Mouse (Mus musculus) adrenal gland (tissue): ENCODE data around the gene Rufy2.
"Not testable (repeated sequence)": the region's sequence is repeated elsewhere in the genome, so short reads cannot be mapped to it uniquely, and the experiment has no call there.

Experiments
- intact Hi-C: fragments of 180-260 bp; cut with DNase I; formaldehyde crosslinking; loops from one replicate; pipeline ENCODE4 v1.15.1; 2025

Rufy2 gene

DNA sequence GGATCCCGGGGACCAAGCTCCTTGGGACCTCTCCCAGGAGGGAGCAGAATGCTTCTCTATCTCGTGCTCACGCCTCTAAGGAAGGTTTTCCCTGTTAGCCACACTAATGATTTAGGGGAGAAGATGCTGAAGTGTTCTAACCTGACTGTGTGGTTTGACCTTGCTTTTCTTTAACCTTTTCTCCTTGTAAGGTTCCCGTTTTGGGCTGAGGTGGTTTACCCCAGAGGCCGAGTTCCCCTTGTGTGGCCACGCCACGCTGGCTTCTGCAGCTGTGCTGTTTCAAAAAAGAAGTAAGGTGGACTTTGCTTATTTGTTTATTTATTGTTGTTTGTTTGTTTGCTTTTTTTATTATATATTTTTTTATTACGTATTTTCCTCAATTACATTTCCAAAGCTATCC, 67.7 kb downstream of the Rufy2 start:
- intact Hi-C loops: loop anchor here (10.0 kb wide), 1 partner anchor 67 kb away; no protein-coding TSS in a partner anchor

GRCm38 (mm10) chr10:63049106-63049505, 69.1 kb downstream of the Rufy2 start:
- intact Hi-C loops: loop anchor here (10.0 kb wide), 1 partner anchor 66 kb away; no protein-coding TSS in a partner anchor

DNA sequence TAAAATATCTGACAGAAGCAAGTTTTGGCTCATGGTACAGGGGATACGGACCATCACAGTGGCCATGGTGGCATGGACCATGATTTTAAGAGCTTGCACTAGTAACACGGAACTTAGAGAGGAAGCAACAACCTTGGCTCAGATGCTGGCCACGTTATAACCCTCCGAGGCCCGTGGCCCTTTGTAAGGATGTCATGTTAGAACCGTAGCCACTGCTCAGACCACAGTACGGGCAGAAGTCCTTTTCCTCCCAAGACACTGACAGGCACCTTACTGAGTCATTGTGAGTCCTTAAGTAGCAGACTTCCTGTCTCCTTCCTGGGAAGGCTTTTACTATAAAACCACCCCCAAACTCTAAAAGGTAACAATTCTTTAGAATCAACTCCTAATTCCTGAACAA, 71.2 kb downstream of the Rufy2 start:
- intact Hi-C loops: no loop called here

DNA sequence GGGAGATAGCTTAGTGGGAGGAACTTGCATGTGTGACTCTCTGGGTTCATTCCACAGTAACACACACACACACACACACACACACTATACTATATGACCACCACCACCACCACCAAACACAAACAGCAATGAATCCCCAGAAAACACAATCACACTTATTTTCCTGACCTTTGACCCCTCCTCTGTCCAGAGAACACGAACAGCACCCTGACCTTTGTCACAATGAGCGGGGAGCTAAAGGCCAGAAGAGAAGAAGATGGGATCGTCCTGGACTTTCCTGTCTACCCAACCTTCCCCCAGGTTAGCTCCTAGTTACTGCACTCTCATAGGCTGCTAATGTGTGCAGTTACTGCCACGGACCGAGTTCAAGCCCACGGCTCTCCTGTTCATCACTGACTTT, 72.0 kb downstream of the Rufy2 start:
- intact Hi-C loops: no loop called here

DNA sequence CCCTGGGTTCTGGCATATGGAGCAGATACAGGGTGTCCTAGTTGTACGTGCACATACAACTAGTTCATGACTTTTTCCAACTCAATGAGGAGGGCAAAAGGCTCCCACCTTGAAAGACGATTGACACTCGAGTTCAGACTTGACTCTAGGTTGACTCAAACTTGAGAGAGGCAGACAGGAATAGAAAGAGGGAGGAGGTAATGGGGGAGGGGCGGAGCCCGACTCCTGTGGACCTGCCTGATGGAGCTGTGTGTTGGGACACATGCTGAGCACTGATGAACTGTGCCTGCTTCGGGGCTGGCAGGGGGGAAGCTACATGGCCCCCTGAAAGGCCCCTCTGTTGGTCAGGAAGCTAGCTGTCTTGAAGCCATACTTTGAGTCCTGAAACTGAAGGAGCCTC, 73.0 kb downstream of the Rufy2 start:
- intact Hi-C loops: no loop called here

DNA sequence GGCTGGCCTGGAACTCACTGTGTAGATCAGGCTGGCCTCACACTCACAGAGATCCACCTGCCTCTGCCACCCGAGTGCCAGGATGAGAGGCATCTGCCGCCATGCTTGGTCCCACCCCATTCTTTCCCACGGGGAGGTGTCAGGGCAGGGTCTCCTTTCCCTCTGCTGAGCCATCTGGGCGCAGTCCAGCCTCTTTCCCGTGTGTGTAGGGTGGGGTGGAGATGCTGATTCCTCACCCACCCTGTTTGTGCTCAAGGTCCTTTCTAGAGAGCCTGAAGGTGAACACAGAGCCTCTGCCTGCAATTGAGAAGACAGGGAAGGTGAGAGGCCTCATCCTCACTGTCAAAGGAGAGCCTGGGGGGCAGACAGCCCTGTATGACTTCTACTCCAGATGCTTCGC, 74.0 kb downstream of the Rufy2 start:
- intact Hi-C loops: not testable (repeated sequence)

GRCm38 (mm10) chr10:63054586-63054985, 74.6 kb downstream of the Rufy2 start:
- intact Hi-C loops: no loop called here

- intact Hi-C loops: no loop called here
These were observed 77.1 kb downstream of the Rufy2 start for GRCm38 (mm10) chr10:63056966-63057750.

DNA sequence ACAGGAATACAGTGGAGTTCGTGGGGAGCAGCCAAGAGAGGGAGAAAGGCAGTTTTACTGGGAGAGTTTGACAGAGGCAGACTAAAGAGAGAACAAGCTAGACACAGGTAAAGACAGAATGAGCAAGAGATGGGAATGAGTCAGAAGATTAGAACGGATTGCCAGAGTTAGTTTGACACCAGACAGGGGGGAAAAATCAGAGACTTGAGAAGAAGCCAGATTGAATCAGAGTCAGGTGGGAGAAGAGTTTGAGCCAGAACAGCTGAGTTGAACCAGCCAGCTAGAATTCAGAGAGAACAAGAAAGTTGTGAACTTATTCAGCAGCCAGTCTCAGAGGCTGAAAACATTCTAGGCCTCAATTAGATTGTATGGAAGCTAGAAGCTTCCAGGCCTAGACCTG, 79.8 kb downstream of the Rufy2 start, which contains the start of gene Pbld1:
Pbld1 (plus strand) TSS at position 301 of the 400 bp plus-strand sequence.
- intact Hi-C loops: loop anchor here (2.0 kb wide), 1 partner anchor 31 kb away; no protein-coding TSS in a partner anchor

DNA sequence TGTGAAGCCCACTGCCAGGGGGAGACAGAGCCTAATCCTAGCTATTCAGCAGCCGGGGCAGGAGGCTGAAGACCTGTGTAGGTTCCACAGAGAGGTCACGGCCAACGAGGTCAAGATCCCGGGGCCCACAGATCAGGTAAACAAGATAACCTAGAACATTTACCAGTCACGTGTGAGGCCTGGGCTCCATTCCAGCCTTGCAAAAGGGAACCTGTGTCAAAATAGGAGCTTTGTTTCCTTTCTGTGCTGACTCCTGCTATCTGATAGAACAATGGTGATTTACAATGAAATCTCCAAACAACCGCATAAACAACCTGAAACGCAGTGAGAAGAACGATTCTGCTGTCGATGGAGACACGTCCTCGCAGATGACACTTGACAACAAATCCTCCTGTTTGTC, 80.4 kb downstream of the Rufy2 start:
- intact Hi-C loops: no loop called here

DNA sequence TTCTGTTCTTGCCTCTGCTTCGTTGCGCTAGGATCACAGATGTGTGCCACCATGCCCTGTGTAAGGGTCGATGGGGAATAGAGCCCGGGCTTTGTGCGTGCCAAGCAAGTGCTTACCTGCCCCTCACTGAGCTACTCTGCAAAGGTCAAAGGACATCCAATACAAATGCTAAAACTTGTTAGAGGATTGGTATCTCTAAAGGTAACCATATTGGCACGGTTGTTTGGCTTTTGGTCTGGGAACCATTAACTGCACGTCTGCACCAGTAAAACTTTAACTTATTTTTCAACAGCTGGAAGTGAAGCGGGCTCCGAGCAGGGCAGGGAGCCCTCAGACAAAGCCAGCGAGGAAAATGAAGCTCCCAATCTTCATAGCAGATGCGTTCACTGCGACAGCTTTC, 81.2 kb downstream of the Rufy2 start:
- intact Hi-C loops: no loop called here

GRCm38 (mm10) chr10:63062696-63063095, 82.7 kb downstream of the Rufy2 start:
- intact Hi-C loops: no loop called here

- intact Hi-C loops: no loop called here
These were observed 83.3 kb downstream of the Rufy2 start for GRCm38 (mm10) chr10:63063365-63063764.

GRCm38 (mm10) chr10:63064516-63064915, 84.5 kb downstream of the Rufy2 start:
- intact Hi-C loops: no loop called here

DNA sequence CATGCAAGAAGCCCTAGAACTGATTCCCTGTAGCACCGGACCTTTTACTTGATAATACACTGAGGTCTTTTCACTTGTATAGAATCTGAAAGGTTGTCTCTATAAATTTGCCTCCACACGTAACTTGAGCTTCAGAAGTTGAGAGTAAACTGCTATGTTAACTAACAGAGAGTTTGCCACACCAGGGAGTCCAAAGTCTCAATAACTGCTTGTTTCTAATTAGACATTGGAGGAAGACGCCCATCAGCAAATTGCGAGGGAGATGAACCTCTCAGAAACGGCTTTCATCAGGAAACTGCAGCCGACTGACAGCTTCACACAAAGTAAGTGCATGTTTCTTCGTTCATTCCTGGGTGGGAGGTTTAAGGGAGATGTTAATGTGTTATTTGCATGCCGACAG, 85.5 kb downstream of the Rufy2 start:
- intact Hi-C loops: loop anchor here (5.0 kb wide), 1 partner anchor 78 kb away; no protein-coding TSS in a partner anchor

- intact Hi-C loops: loop anchor here (5.0 kb wide), 1 partner anchor 79 kb away; no protein-coding TSS in a partner anchor
These were observed 86.0 kb downstream of the Rufy2 start for GRCm38 (mm10) chr10:63065988-63066387.
